Mouse (Mus musculus): ENCODE data around the gene Pwwp2b. TPM values are rescaled to one million over a fixed set of nuclear protein-coding genes. Genes with fewer than 3 reads are reported as not detected.

Pwwp2b gene
- total RNA-seq (2021), result 10 to 100 TPM; 18.2 to 21.0 TPM
- long read RNA-seq, experiment 1, transcript Pwwp2b-202 (3 exons, 2,543 nt), result minor isoform, 7 of 32 reads
- long read RNA-seq, experiment 1, transcript Pwwp2b-201 (3 exons, 3,057 nt), result major isoform, 22 of 32 reads
- long read RNA-seq, experiment 1, partial matches to known transcripts, result 1 of 32 reads
- long read RNA-seq, experiment 1, other reads (novel, unspliced or antisense), result 2 of 32 reads
- long read RNA-seq, experiment 2, full-length matches to known transcripts, result 30 of 39 reads
- long read RNA-seq, experiment 2, partial matches to known transcripts, result 9 of 39 reads
- long read RNA-seq, experiment 2, other reads (novel, unspliced or antisense), result 0 of 39 reads

DNA sequence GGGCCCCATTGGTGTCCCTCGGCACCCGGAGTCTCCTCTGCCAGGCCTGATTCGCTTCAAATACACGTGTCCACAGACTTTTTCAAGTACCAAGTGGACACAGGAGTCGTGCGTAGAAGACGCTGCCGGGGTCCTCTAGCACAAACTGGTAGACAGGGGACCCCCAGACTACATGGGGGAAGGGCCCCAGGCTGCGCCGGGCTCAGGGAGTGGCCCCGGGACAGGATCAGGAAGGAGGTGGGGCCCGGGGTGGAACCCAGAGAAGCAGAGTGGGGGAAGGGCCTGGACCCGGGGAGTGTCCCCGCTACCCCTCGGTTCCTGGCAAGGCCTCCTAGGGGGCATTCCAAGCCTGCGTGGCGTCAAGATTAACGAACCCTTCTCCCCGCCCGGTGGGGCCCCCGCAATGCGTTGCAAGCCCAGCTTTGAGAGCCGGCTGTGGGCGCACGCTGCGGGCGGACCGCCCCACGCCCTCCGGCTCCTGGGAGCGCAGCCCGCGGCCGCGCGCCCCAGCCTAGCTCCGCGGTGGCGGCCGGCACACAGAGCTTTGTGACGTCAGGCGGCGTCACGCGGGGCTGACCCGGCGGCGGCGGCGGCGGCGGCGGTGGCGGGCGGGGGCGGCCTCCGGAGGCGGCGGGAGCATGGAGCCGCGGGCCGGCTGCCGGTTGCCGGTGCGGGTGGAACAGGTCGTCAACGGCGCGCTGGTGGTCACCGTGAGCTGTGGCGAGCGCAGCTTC lies at the start of gene Pwwp2b:
Pwwp2b (plus strand) TSS at position 602 of the 734 bp plus-strand sequence.
- peak; percentile 48 to 54 for DNase-seq (ENCODE audit: low spot score in 2 of 2)

- DNase-seq (ENCODE audit: low spot score in 2 of 2), result no peak
Observed at GRCm38 (mm10) chr7:139200108-139200507, 48.2 kb upstream of the Pwwp2b start.

DNA sequence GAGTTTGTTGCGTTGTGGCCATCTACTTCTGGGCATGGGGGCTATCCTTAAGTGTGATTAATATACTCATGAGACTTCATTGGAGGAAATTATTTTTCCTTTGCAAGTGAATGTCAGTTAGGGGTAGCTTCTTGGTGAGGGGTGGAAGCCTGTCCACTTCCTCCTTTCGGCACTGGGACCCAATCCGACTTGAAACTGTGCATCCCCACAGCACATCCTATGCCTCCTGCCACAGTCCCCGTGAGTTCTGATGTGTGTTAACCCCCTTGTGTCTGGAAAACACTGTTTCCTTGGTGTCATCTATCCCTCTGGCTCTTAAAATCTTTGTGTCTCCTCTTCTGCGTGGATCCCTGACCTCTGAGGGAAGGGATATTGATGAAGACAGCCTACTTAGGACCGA lies 47.1 kb upstream of the Pwwp2b start:
- DNase-seq (ENCODE audit: low spot score in 2 of 2), result no peak

DNA sequence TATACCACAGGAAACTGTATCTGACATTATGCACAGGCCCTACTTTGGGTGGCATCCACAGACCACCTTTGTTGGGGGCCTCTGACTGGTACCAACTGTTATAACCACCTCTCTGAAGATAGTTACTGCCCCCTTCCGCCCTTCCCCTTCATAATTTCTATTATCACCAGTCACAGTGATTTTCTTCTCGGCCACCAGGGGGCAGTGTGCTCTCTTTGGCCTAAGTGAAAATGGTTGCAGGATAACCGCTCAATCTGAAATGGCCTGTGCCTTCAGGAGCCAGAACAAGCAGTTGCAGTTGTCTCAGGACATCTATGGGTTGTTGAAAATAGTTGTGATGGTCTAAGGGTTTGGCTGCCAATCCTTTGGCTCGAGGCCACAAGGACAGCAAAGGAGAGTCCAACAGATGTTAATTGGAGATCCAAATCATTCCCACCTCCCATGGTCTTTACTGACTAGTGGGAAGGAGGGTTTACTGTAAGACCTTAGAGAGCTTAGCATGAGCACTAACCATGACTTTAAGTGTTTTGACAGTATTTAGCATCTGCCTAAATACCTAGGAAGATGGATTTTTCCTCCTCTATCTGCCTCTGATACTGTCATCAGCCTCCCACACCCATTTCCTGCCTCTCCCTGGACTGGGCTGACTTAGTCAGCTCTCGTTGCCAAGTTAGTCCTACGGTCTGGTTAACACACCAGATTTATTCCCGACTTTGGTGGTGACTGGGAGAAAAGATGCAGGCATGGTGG lies 40.1 kb upstream of the Pwwp2b start:
- DNase-seq (ENCODE audit: low spot score in 2 of 2), result no peak

GRCm38 (mm10) chr7:139208773-139209095 lies 39.5 kb upstream of the Pwwp2b start:
- no peak for DNase-seq (ENCODE audit: low spot score in 2 of 2)

- no peak for DNase-seq (ENCODE audit: low spot score in 2 of 2)
Observed at GRCm38 (mm10) chr7:139211761-139212160, 36.5 kb upstream of the Pwwp2b start.

- peak; percentile 90 for DNase-seq (ENCODE audit: low spot score in 2 of 2)
Observed at GRCm38 (mm10) chr7:139212754-139213745, 35.2 kb upstream of the Pwwp2b start, which contains the start of the genes Lrrc27 and Stk32c. TSS of gene Lrrc27 (plus strand) at chr7:139212988. TSS of gene Stk32c (minus strand) at chr7:139213307.

GRCm38 (mm10) chr7:139213751-139214150 lies 34.5 kb upstream of the Pwwp2b start:
- DNase-seq (ENCODE audit: low spot score in 2 of 2), result no peak

- no peak for DNase-seq (ENCODE audit: low spot score in 2 of 2)
Observed at GRCm38 (mm10) chr7:139214160-139214559, 34.1 kb upstream of the Pwwp2b start.

DNA sequence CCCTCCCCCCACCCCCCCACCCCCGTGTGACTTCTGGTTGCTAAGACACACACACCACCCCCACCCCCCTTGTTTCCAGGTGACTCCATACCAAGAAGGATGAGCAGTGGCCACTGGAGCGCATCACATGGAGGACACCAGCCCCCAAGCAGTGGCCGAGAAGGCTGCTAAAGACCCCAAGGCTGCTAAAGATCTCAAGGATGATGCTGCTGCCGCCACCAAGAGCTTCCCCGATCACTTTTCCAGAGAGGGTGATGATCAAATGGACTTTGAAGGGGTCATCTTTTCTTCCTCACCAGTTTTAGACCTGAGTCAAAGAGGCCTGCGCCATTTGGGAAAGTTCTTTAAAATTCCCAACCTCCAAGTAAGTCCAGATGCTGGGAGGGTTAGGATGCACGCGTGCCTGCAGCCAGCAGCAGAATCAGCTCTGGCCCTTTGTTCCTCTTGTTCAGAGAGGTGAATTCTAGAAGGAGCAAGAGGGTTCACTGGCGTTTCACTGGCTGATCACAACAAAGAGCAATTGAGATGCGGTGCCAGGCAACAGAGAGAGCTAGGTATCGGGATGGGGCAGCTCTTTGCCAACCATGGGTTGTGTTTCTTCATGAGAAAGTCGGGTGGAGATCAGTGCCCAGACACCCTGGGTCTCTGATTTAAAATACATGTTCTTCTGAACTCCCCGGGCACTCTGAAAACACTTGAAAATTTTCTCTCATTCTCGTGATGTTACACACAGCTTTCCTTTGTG lies 33.5 kb upstream of the Pwwp2b start:
- DNase-seq (ENCODE audit: low spot score in 2 of 2), result no peak

GRCm38 (mm10) chr7:139215516-139215915 lies 32.8 kb upstream of the Pwwp2b start:
- no peak for DNase-seq (ENCODE audit: low spot score in 2 of 2)

- no peak for DNase-seq (ENCODE audit: low spot score in 2 of 2)
Observed at GRCm38 (mm10) chr7:139215946-139216345, 32.3 kb upstream of the Pwwp2b start.

DNA sequence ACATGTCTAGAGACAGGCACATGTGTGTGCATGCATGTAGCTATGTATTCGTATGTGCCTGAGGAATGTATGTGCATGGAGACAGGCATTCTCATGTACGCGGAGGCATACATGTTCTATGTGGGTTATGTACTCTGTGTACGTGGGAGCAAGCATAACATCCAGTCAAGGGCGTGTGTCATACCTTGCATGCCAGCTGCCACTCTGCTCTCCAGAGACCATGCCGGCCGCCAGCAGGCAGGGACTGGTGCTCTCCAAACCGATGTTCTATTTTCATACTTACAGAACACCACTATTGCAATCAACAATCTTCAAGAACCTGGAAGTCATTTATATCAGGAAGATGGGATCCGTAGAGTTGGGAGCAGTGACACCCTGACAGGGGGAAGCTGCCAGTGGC lies 31.8 kb upstream of the Pwwp2b start:
- no peak for DNase-seq (ENCODE audit: low spot score in 2 of 2)

DNA sequence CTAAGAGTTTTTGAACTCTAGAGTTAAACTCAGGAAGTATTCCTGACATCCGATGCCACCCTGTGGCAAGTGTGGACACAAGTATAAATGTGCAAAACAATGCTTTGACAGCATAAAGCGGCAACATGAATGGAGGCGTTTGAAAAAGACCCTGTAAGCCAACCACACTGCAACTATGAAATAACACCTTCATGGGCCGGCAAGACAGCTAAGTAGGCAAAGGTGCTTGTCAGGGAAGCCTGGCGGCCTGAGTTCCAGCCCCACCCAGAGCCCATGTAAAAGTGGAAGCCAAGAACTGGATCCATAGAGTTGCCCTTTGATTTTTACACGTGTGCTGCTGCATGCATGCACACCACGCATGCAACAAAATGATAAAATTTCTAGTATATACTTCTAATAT lies 31.2 kb upstream of the Pwwp2b start:
- no peak for DNase-seq (ENCODE audit: low spot score in 2 of 2)

GRCm38 (mm10) chr7:139218641-139219415 lies 29.5 kb upstream of the Pwwp2b start:
- DNase-seq (ENCODE audit: low spot score in 2 of 2), result no peak

DNA sequence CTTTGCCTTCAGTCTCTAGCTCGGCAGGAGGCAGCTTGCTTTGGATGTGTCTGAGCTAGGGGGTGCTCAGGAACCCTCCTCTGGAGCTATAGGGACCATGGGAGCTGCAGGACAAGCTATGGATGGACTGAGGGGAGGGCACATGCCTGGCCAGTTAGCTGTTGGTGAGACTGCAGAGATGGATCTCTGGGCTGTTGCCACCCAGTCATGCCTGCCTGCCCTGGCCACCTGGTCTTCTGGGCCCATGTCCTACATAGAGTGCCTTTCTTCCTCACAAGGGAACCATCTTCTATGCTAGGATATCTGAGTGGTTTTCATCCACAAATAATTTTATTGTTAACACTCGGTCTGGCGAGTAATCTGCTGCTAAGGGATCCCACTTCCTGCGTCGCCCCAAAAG lies 28.8 kb upstream of the Pwwp2b start:
- DNase-seq (ENCODE audit: low spot score in 2 of 2), result no peak

DNA sequence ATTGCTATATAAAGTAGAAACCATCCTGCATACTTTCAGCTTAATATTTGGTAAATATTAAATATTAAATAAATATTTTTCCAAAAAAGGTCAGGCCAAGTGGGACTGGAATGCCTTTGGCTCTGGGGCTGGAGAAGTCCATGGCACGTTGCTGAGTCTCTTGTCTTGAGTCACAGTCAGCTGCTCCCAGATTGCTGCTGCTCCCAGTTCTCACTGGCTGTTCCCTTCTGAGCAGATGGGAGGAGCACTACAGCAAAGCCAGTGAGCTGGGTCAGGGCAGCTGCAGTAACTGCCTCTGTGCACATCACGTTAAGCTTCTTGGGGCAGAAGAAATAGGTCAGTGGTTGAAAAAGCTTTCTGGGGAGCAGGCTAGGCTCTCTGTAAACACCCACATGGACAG lies 28.0 kb upstream of the Pwwp2b start:
- DNase-seq (ENCODE audit: low spot score in 2 of 2), result no peak

DNA sequence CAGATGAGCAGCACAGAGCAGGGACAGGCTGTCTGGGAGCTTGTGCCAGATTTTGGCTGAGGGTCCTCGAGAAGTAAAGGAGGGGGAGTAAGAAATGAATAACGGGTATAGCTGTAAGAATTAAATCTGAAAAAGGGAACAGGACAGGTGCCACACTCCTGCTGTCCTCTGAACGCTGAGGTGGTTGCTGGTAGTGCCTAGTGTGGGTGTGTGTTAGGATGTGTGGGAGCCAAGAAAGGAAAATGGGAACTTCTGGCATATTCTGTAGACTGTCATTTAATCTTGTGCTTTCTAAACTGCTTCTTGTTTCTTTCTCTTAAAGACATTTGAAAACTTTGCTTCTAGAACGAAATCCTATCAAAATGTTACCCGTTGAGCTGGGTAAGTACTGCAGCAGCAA lies 27.2 kb upstream of the Pwwp2b start:
- no peak for DNase-seq (ENCODE audit: low spot score in 2 of 2)

DNA sequence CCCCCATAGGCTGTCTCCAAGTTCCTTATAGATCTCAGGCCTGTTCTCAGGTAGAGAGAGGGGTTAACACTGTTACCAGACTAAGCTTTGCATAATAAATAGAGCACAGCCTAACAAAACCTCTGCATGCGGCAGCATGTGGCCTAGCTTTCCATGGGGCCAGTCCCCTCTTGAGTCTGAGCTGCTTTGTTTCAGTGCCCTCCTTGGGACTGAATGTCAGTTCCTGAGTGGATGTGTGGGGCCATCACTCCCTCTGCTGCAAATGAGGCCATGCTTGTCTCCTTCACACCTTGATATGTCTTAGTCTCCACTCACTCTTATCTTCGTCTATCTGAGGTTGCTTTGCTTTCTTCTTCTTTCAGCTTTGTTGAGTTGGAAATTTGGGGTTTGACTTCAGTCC lies 26.4 kb upstream of the Pwwp2b start:
- DNase-seq (ENCODE audit: low spot score in 2 of 2), result no peak

Data from adrenal gland, postnatal 4 days (tissue).